Mouse (Mus musculus) lung, embryonic 15.5 days (tissue): ENCODE results near the gene B4galnt1. TPM values are rescaled to one million over a fixed set of nuclear protein-coding genes. Genes with fewer than 3 reads are reported as not detected.
"Not testable (repeated sequence)": the region's sequence is repeated elsewhere in the genome, so short reads cannot be mapped to it uniquely, and the experiment has no call there.

ENCODE experiments used
- ATAC-seq: fragments of 200-750 bp; cut with Nextera tagmentation; 2 replicates; pipeline ENCODE4 v1.8.0; 2017; ENCODE audit warnings: moderate number of reproducible peaks, borderline replicate concordance; ENCODE audit not compliant: low FRiP score, low TSS enrichment; ENCODE audit errors: extremely low read depth
- H3K27ac ChIP-seq: fragments of 300-500 bp; sonication (generic); 2 replicates; pipeline ENCODE4 v1.5.1; 2015; ENCODE audit warnings: moderate library complexity, mild to moderate bottlenecking, inconsistent platforms
- H3K27me3 ChIP-seq: fragments of 300-500 bp; sonication (generic); 2 replicates; pipeline ENCODE4 v1.6.1; 2015; ENCODE audit warnings: inconsistent platforms
- H3K36me3 ChIP-seq: fragments of 300-500 bp; sonication (generic); 2 replicates; pipeline ENCODE4 v1.6.1; 2015; ENCODE audit warnings: inconsistent platforms
- H3K4me1 ChIP-seq: fragments of 300-500 bp; sonication (generic); 2 replicates; pipeline ENCODE4 v1.6.1; 2015; ENCODE audit warnings: inconsistent platforms
- H3K4me2 ChIP-seq: fragments of 300-500 bp; sonication (generic); 2 replicates; pipeline ENCODE4 v1.6.1; 2015; ENCODE audit warnings: inconsistent platforms, mild to moderate bottlenecking, moderate library complexity
- H3K4me3 ChIP-seq: fragments of 300-500 bp; sonication (generic); 2 replicates; pipeline ENCODE4 v1.5.1; 2015; ENCODE audit warnings: mild to moderate bottlenecking, inconsistent platforms
- H3K9ac ChIP-seq: fragments of 300-500 bp; sonication (generic); 2 replicates; pipeline ENCODE4 v1.6.1; 2015; ENCODE audit warnings: inconsistent platforms
- H3K9me3 ChIP-seq: fragments of 300-500 bp; sonication (generic); 2 replicates; pipeline ENCODE4 v1.6.1; 2016; ENCODE audit warnings: inconsistent platforms
- WGBS: fragments of 180-500 bp; shearing (Covaris S2); methylation state at CpG from one replicate; pipeline ENCODE4 v1.1.7; 2015; 5-methylcytosine and 5-hydroxymethylcytosine counted together
- polyA plus RNA-seq: library from polyadenylated mRNA; unstranded; fragments of >200 nt; fragmentation: Nextera tagmentation; extraction: Ambion mirVana; gene quantifications from 2 replicates; pipeline ENCODE4 v1.2.1, GENCODE M21; 2015

Gene B4galnt1
- polyA plus RNA-seq, 1 experiment from 2014 or later: 3.6 TPM

GRCm38 (mm10) chr10:127147135-127147534 lies 17.9 kb upstream of the B4galnt1 start:
- Histone ChIP-seq H3K36me3 (no peaks in the 10 kb centered on the region), H3K4me1 (no peaks in the 10 kb centered on the region), H3K27ac (no peak overlapping the region), H3K9me3 (no peaks in the 10 kb centered on the region), H3K4me2 (no peak overlapping the region), H3K27me3 (no peaks in the 10 kb centered on the region), H3K9ac (no peak overlapping the region), H3K4me3 (no peak overlapping the region)
- 74% methylated on average over 6 of the region's 6 CpGs for WGBS
- no peak for ATAC-seq

- H3K9ac ChIP-seq: no peak overlapping the region
- H3K4me3 ChIP-seq: no peak overlapping the region
- no peaks in the 10 kb centered on the region for H3K9me3 ChIP-seq
- H3K4me1 ChIP-seq: no peaks in the 10 kb centered on the region
- ATAC-seq: no peak
- no peaks in the 10 kb centered on the region for H3K36me3 ChIP-seq
- H3K27me3 ChIP-seq: no peaks in the 10 kb centered on the region
- 62% methylated on average over 4 of the region's 4 CpGs for WGBS
- H3K4me2 ChIP-seq: no peak overlapping the region
- no peak overlapping the region for H3K27ac ChIP-seq
Measured at GRCm38 (mm10) chr10:127150471-127150872, 14.6 kb upstream of the B4galnt1 start.

- H3K4me3 ChIP-seq, H3K27ac ChIP-seq, H3K9me3 ChIP-seq, H3K9ac ChIP-seq, ATAC-seq, H3K36me3 ChIP-seq, H3K4me1 ChIP-seq, H3K4me2 ChIP-seq, H3K27me3 ChIP-seq: not testable (repeated sequence)
- 81% methylated on average over 3 of the region's 3 CpGs for WGBS
Measured at GRCm38 (mm10) chr10:127151233-127151632, 13.8 kb upstream of the B4galnt1 start.

- H3K27me3 ChIP-seq, ATAC-seq: not testable (repeated sequence)
- WGBS: 88% methylated on average over 10 of the region's 10 CpGs
Measured at GRCm38 (mm10) chr10:127152556-127152955, 12.5 kb upstream of the B4galnt1 start.

GRCm38 (mm10) chr10:127153323-127153722 lies 11.7 kb upstream of the B4galnt1 start:
- no peaks in the 10 kb centered on the region for H3K36me3 ChIP-seq
- no peak overlapping the region for H3K4me2 ChIP-seq
- no peak overlapping the region for H3K27ac ChIP-seq
- no peak for ATAC-seq
- H3K4me1 ChIP-seq: no peaks in the 10 kb centered on the region
- 94% methylated on average over 7 of the region's 7 CpGs for WGBS
- no peaks in the 10 kb centered on the region for H3K27me3 ChIP-seq
- H3K9ac ChIP-seq: no peak overlapping the region
- H3K9me3 ChIP-seq: no peaks in the 10 kb centered on the region
- H3K4me3 ChIP-seq: no peak overlapping the region

More at GRCm38 (mm10) chr10:127152556-127152955, 12.5 kb upstream of the B4galnt1 start:
- H3K4me3 ChIP-seq, H3K4me1 ChIP-seq, H3K4me2 ChIP-seq, H3K9ac ChIP-seq, H3K27ac ChIP-seq, H3K9me3 ChIP-seq, H3K36me3 ChIP-seq: not testable (repeated sequence)

GRCm38 (mm10) chr10:127154241-127154640 lies 10.8 kb upstream of the B4galnt1 start:
- Histone ChIP-seq H3K4me2 (no peak overlapping the region), H3K4me1 (no peaks in the 10 kb centered on the region), H3K9ac (no peak overlapping the region), H3K36me3 (no peaks in the 10 kb centered on the region), H3K27me3 (no peaks in the 10 kb centered on the region), H3K27ac (no peak overlapping the region), H3K4me3 (no peak overlapping the region), H3K9me3 (no peaks in the 10 kb centered on the region)
- 90% methylated on average over 2 of the region's 2 CpGs for WGBS
- ATAC-seq: no peak

GRCm38 (mm10) chr10:127154652-127155051 lies 10.4 kb upstream of the B4galnt1 start:
- no peaks in the 10 kb centered on the region for H3K4me1 ChIP-seq
- H3K4me2 ChIP-seq: no peak overlapping the region
- H3K27me3 ChIP-seq: no peaks in the 10 kb centered on the region
- H3K27ac ChIP-seq: no peak overlapping the region
- no peak overlapping the region for H3K9ac ChIP-seq
- no peaks in the 10 kb centered on the region for H3K36me3 ChIP-seq
- H3K9me3 ChIP-seq: no peaks in the 10 kb centered on the region
- WGBS: 83% methylated on average over 5 of the region's 5 CpGs
- ATAC-seq: no peak
- no peak overlapping the region for H3K4me3 ChIP-seq

GRCm38 (mm10) chr10:127156089-127156488 lies 8.9 kb upstream of the B4galnt1 start:
- Histone ChIP-seq H3K27me3 (no peaks in the 10 kb centered on the region), H3K4me2 (no peak overlapping the region), H3K36me3 (no peaks in the 10 kb centered on the region), H3K9me3 (no peaks in the 10 kb centered on the region), H3K4me3 (no peak overlapping the region), H3K27ac (no peak overlapping the region), H3K9ac (no peak overlapping the region), H3K4me1 (no peaks in the 10 kb centered on the region)
- 38% methylated on average over 1 of the region's 1 CpGs for WGBS
- no peak for ATAC-seq

- no peak overlapping the region for H3K4me2 ChIP-seq
- 59% methylated on average over 1 of the region's 1 CpGs for WGBS
- no peaks in the 10 kb centered on the region for H3K36me3 ChIP-seq
- H3K9me3 ChIP-seq: no peaks in the 10 kb centered on the region
- no peak overlapping the region for H3K4me3 ChIP-seq
- H3K4me1 ChIP-seq: no peaks in the 10 kb centered on the region
- no peak overlapping the region for H3K9ac ChIP-seq
- H3K27me3 ChIP-seq: no peaks in the 10 kb centered on the region
- no peak overlapping the region for H3K27ac ChIP-seq
- ATAC-seq: no peak
Measured at GRCm38 (mm10) chr10:127156511-127156910, 8.5 kb upstream of the B4galnt1 start.

- 52% methylated on average over 3 of the region's 3 CpGs for WGBS
- Histone ChIP-seq H3K4me1 (no peaks in the 10 kb centered on the region), H3K9ac (no peak overlapping the region)
Measured at GRCm38 (mm10) chr10:127158471-127158870, 6.6 kb upstream of the B4galnt1 start.

GRCm38 (mm10) chr10:127160081-127160480 lies 4.9 kb upstream of the B4galnt1 start:
- H3K27me3 ChIP-seq: peaks cover 21% of the 10 kb centered on the region
- H3K4me2 ChIP-seq: no peak overlapping the region
- no peaks in the 10 kb centered on the region for H3K36me3 ChIP-seq
- peaks cover 6% of the 10 kb centered on the region for H3K4me1 ChIP-seq
- H3K27ac ChIP-seq: no peak overlapping the region
- no peaks in the 10 kb centered on the region for H3K9me3 ChIP-seq
- no peak overlapping the region for H3K9ac ChIP-seq
- H3K4me3 ChIP-seq: no peak overlapping the region
- ATAC-seq: no peak
- WGBS: 77% methylated on average over 9 of the region's 9 CpGs

More at GRCm38 (mm10) chr10:127158471-127158870, 6.6 kb upstream of the B4galnt1 start:
- ATAC-seq: no peak
- Histone ChIP-seq H3K9me3 (no peaks in the 10 kb centered on the region), H3K4me3 (no peak overlapping the region), H3K27me3 (peaks cover 8% of the 10 kb centered on the region), H3K27ac (no peak overlapping the region), H3K36me3 (no peaks in the 10 kb centered on the region), H3K4me2 (no peak overlapping the region)

- peaks cover 27% of the 10 kb centered on the region for H3K27me3 ChIP-seq
- H3K36me3 ChIP-seq: no peaks in the 10 kb centered on the region
Measured at GRCm38 (mm10) chr10:127160728-127161127, 4.3 kb upstream of the B4galnt1 start.

GRCm38 (mm10) chr10:127162771-127163261 lies 2.2 kb upstream of the B4galnt1 start:
- Histone ChIP-seq H3K27me3 (peaks cover 48% of the 10 kb centered on the region), H3K4me1 (peaks cover 26% of the 10 kb centered on the region)
- WGBS: 28% methylated on average over 7 of the region's 7 CpGs
- H3K4me2 ChIP-seq, H3K27ac ChIP-seq, H3K9me3 ChIP-seq, H3K4me3 ChIP-seq, H3K36me3 ChIP-seq, ATAC-seq, H3K9ac ChIP-seq: not testable (repeated sequence)

More at GRCm38 (mm10) chr10:127160728-127161127, 4.3 kb upstream of the B4galnt1 start:
- no peak overlapping the region for H3K4me2 ChIP-seq
- H3K9me3 ChIP-seq: no peaks in the 10 kb centered on the region
- WGBS: 58% methylated on average over 3 of the region's 3 CpGs
- H3K27ac ChIP-seq: no peak overlapping the region
- ATAC-seq: no peak
- H3K4me1 ChIP-seq: peaks cover 12% of the 10 kb centered on the region
- H3K4me3 ChIP-seq: no peak overlapping the region
- no peak overlapping the region for H3K9ac ChIP-seq
